Mouse (Mus musculus): Measurements from ENCODE around the gene Gorasp2.

DNA sequence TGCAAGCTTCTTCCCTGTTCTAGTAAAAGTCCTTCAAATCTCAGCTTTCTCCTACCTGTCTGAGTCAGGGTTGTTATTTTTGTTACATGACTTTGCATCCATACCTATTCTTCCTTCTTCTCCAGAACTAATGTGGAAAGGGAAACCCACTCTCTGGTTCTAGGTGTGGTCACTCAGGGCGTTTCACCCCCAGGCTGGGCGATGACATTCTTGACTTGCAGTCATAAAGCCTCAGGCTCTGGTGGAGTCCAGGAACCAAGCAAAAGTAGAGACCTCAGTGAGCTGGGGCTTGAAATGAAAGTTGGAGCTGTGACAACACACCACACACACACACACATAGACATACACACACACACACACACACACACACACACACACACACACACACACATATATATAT lies 45.3 kb upstream of the Gorasp2 start:
- TF ChIP-seq GATA1 (IDR thresholded peaks at IDR 0.05; ENCODE audit: borderline replicate concordance, low read length) (no peak), FLI1 (IDR thresholded peaks at IDR 0.05; ENCODE audit: low read length) (no peak)
